Mouse (Mus musculus): ENCODE measurements around the gene Gm14597. TPM values are rescaled to one million over a fixed set of nuclear protein-coding genes. Genes with fewer than 3 reads are reported as not detected.
"Not testable (repeated sequence)": the region's sequence is repeated elsewhere in the genome, so short reads cannot be mapped to it uniquely, and the experiment has no call there.

The Gm14597 gene
- not detected for total RNA-seq (2021)

DNA sequence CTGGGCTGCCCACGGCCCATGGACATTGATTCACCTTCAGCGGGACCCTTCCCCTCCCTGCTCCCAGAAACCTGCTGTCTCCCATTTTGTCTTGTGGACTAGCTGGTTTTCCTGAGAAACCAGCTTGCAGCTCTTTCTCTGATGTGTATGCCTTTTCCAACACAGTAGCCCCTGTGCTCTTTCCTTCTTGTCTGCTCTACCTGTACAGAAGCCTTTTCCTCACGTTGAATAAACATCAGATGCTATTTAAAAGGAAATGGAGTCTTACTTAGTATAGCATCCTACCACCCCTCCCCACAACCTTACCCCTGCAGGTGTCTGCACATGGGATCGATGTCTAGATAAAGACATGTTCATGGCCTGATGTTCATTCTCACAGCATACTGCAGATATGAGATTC is at the start of gene Gm14597:
Gene Gm14597 (minus strand): TSS at position 101 of the 400 bp plus-strand sequence.
- intact Hi-C loops (cut with DNase I) = loop anchor here (5.0 kb wide), 1 partner anchor 63 kb away; the partner anchor contains the start of gene Rtl8b
- DNase-seq = not testable (repeated sequence)

DNA sequence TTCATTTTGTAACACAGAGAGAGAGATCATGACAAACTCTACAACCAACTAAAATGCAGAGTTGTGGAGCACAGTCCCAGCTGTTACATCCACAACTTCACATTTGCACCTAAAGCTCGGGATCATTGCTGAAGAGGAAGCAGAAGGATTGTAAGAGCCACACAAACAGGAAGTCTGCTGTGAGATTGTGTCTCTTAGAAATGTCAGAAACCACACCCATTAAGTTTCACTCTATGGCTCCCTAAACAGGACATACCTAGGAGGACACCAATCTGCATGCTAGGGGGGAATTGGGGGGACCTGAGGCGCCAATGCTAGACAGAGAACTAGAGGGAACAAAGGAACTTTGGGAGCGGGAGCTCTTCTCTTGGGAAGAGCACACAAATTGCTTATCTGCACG is 44.1 kb upstream of the Gm14597 start:
- DNase-seq; intact Hi-C loops (cut with DNase I): not testable (repeated sequence)

DNA sequence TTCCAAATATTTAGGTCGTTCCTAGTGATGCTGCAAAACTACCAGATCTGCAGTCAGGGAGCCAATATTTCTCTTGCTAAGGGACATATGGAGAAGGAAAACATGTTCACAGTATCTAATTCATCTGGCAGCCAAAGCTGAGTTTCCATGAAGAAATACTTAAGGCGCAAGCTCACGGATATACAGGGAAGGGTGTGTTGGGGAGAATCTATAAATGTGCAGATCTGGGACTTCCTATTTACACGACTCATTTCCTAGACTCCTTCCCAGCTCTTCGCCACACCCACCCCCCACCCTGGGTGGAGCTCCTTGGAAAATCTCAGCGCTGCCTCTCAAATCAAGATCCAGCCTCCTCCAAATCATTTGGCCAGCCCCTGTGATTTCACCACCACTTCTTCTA is 37.1 kb upstream of the Gm14597 start:
- intact Hi-C loops (cut with DNase I) = no loop called here
- DNase-seq = no peak

DNA sequence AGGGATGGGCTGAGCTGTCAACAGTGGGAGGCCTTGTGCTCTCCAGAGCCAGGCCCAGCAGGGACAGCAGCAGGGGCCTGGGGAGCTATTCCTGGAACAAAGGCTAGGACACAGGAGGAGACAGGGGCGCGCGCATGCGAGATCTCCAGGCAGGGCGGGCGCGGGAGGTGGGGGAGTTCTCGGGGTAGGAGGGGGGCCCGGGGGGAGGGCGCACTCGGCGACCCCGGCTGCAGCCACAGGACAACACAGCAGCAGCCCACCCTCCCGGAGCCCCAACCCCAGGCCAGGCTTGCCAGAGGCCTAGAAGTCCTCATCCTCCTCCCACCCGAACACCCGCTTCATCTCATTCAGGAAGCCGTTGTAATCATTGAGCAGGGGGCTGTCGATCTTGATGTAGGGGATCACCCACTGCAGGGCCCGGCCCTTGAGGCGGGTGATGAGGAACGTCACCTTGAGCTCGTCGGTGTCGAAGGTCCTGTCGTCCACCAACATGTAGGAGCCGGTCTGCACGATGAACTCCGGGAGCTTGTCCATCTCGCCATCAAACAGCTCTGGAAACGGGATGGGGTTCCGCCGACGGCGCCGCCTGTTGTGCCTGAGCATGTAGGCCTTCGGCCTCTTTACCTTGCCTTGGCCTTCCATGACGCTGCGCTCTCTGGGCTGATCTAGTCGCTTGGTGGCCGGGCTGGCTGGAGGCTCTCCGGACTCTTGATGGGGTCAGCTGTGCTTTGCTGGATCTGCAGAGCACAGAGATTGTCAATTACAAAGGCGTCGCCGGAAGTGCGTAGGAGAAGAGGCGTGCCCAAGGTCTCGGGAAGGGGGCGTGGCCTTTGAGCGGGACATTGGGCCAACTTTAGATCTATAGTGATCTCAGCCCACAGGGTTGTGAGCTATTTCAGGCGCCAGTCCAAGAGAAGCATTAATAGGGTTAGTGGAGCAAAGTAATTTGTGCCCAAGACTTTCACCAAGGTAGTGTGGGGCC is 34.5 kb upstream of the Gm14597 start, which contains the start of gene Rtl8a:
Gene Rtl8a (minus strand): TSS at position 703 of the 982 bp plus-strand sequence.
- intact Hi-C loops (cut with DNase I) = not testable (repeated sequence)
- peak; percentile 82 for DNase-seq

DNA sequence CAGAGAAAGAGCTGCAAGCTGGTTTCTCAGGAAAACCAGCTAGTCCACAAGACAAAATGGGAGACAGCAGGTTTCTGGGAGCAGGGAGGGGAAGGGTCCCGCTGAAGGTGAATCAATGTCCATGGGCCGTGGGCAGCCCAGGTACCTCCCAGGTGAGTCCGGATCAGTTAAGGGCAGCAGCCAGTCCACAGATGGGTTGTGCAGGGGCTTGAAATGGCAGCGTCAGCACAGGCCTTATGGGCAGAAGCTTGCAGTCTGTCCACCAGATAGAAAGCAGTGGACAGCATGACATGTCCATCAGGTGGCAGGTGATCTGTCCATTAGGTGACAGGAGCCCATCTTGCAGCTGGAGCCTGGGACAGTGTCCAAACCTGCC is 33.8 kb upstream of the Gm14597 start:
- intact Hi-C loops (cut with DNase I); DNase-seq: not testable (repeated sequence)

DNA sequence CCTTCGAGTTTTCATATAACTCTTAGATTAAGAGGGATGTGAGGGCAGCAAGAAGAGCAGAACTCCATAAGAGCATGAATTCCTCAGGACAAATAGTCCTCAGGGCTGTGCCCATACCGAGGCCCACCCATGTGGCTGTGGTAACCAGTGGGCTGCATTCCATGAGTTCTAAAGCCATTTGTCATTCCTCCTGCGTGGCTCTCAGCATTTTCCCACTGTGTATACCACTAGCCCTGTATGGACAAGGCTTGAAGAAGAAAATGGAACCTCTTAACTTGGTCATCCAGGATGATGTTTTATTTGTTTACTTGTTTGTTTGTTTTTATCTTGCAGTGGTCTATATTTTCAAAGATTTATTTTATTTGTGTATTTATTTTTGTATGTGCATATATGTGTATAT is 29.3 kb upstream of the Gm14597 start:
- intact Hi-C loops (cut with DNase I); DNase-seq: not testable (repeated sequence)

DNA sequence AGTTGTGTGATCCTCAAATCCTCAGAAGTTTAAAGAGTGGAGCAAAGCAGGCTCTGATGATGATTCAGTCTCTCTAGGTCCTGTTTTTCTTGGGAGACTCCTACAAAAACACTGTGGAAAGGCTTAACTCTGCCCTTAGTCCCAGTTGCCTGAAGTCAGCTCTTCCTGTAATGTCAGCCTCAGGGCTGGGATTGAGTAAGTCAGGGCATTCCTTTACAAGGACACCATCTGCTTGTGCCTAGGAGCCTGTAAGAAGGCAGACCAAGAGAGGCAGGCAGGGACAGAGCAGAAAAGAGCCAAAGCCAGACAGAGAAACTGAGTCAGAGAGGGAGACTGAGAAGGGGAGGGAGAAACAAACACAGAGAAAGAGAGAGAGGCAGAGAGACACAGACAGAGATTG is 2.6 kb upstream of the Gm14597 start:
- intact Hi-C loops (cut with DNase I); DNase-seq: not testable (repeated sequence)

DNA sequence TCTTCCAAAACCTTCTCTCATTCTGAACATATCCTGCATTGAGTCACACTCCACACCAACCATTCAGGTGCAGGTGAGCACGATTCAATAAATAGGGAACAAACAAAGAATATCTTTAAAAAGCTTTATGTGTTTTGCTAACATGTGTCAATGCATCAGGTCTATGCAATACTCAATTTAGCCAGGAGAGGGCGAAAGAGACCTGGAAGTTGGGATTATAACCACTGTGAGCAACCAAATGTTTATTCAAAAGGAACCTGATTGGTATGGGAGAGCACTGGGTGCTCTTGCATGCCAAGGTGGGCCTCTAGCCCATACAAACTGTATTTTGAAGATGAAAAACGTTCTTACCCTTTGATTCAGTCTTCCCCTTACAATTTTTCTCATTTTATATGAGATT is 1.8 kb upstream of the Gm14597 start:
- DNase-seq = peak; percentile 36
- intact Hi-C loops (cut with DNase I) = no loop called here

DNA sequence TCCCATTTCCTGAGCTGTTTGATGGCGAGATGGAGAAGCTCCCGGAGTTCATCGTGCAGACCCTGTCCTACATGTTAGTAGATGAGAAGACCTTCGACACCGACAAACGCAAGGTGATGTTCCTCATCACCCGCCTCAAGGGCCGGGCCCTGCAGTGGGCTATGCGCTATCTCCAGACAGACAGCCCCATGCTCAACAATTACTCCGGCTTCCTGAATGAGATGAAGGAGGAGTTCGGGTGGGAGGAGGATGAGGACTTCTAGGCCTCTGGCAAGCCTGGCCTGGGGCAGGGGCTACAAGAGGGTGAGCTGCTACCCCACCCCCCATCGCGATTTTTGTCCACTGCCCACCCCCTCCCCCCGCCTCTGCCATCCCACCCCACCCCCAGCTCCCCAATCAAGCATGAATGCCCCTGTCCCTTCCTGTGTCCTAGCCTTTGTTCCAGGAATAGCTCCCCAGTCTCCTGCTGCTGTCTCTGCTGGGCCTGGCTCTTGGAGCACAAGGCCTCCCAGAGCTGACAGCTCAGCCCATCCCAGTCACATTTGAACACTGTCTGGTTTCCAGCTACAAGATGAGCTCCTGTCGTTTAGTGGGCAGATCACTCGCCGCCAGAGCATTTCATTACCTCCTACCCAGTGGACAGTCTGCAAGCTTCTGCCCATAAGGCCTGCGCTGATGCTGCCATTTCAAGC is 511 bp downstream of the Gm14597 start:
- peak; percentile 19 for DNase-seq
- intact Hi-C loops (cut with DNase I) = loop anchor here (5.0 kb wide), 1 partner anchor 64 kb away; the partner anchor contains the start of gene Rtl8b

DNA sequence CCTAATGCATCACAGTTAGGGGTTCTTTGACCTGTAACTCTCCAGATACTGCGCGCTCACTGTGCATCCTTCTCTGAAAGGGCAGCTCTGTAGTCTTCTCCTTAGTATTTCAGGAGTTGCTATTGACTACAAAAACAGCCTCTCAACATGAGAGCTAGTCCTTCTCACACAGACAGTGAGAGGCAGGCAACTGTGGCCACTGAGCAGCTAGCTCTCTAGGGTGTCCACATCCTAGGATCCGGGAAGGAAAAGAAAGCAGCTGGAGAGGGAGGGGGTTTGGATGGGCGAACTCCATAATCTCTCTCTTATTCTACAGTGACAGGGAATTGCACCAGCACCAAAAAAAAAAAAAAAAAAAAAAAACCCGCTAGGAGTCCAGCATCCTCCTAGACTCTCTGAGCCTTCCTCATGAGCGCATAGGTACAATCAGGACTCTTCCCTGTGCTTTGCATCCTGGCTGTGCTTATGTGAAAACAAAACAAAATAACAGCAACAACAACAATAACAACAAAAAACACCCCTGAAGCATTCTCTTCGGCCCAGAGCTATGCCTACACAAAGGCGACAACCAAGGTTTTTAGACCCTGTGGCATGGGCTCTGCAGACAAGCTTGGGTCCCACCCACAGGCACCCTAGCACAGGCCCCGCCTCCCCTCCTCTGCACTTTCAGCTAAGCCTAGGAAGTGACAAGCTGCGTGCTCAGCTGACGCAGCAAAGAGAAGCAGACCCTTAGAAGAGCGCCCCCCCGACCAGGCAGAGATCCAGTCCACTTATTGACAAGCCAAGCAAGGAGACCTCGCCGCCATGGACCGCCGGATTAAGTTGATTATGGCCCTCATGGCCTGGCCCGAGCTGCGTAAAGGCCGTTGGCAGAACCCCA is 1.3 kb downstream of the Gm14597 start, which contains the start of gene Rtl8c:
Gene Rtl8c (plus strand): TSS at position 791 of the 880 bp plus-strand sequence.
- intact Hi-C loops (cut with DNase I) = loop anchor here (5.0 kb wide), 1 partner anchor 65 kb away; the partner anchor contains the start of gene Rtl8b
- DNase-seq = peak; percentile 82

DNA sequence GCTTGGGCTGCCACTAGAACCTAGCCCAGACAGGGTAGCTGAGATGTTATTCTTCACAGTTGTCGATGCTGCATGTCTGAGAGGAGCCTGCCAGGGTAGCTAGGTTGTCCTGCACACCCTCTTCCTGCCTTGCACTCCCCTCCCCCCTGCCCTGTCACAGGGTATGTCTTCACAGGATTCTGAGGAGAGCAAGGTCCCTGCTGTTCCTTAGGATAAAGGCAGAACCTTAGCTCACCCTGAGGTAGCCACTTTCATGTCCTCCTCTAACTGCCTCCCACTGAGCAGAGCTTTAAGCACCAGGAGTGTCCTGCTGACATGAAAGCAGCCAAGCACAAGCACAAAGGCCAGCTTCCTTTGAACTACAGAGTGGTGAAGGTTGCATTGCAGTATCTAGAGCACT is 2.6 kb downstream of the Gm14597 start:
- not testable (repeated sequence) for DNase-seq
- intact Hi-C loops (cut with DNase I) = loop anchor here (5.0 kb wide), 1 partner anchor 66 kb away; the partner anchor contains the start of gene Rtl8b

DNA sequence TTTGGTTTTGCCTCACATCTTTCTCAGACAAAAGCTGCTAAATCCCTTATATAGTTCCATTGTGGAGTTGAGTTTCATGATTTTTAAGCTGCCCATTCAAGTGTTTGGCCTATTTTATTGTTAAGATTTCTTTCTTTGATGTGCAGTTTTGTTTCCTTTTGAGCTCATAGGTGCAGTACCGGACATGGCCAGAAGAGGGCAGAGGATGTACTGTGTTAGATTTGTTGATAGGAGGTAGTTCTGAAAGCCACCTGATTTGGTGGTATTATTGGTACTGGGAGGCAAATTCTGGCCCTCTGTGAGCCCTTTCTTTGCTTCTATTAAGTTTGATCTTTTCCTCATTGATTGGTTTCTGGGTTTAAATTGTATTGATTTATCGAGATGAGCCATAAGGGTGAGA is 8.8 kb downstream of the Gm14597 start:
- peak; percentile 50 for DNase-seq
- intact Hi-C loops (cut with DNase I) = not testable (repeated sequence)

DNA sequence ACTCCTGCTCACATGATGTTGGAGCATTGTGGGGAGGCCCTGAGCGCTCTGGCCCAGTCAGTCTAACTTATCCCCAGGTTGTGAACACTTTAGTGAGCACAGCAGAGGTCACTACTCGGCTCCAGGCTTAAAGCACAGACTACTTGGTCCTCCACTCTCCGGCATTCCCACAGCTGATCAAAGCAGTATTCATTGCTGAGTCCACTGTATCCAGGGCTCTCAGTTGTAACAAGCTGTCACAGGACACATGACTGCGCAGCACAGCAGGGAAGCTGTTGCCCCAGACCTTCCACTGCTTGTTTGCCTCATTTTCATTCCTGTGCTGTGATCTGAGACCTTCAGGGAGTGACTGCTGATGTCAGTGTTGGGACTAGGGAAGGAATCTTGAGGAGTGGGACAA is 25.4 kb downstream of the Gm14597 start:
- DNase-seq; intact Hi-C loops (cut with DNase I): not testable (repeated sequence)

DNA sequence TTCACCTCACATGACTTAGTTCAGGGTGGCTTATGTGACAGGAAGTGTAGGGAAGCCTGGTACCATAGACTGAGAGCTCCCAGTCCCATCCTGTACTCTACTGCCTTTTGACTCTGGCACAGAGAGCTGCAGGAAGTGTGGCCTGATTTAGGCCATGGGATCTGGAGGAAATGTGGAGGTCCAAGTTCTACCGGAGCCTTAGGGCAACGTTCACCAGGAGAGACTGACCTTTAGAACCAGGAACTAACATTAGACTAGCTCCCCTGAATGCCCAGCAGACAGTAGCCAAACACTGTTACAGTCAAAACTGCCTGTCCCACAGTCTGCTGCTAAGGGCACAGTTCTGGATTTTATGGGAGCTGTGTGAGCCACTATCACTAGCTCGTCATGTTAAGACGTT is 27.4 kb downstream of the Gm14597 start:
- DNase-seq; intact Hi-C loops (cut with DNase I): not testable (repeated sequence)

DNA sequence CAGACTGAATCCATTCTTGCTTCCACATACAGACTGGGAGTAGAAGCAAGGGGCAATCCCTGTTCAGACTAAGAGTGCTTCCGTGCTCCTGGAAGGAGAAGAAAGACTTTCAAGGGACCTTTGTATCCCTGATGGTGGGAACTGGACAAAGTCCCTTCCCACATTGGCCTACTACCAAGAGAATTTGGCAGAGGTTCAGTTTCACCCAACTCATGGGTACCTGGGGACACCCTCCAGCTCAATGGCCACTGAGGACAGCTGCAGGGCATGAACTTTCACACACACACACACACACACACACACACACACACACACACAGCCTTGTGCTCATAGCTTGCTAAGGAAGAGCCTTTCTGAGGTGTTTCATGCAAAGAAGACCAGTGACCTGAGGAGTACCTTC is 29.5 kb downstream of the Gm14597 start:
- intact Hi-C loops (cut with DNase I) = no loop called here
- no peak for DNase-seq

Other genes with a start within 250 kb of the Gm14597 start
- gene Mospd1, start 238.5 kb downstream of the Gm14597 start, total RNA-seq (2021) = 10 to 100 TPM; 17.6 to 20.9 TPM
- not detected for gene Etd, start 174.1 kb downstream of the Gm14597 start, total RNA-seq (2021)
- gene Rtl8c, start 947 bp downstream of the Gm14597 start, total RNA-seq (2021) = 100 to 1,000 TPM; 154 to 169 TPM
- 100 to 1,000 TPM; 238 to 300 TPM for gene Rtl8a, start 34.7 kb upstream of the Gm14597 start, total RNA-seq (2021)
- 100 to 1,000 TPM; 172 to 200 TPM for gene Rtl8b, start 61.4 kb upstream of the Gm14597 start, total RNA-seq (2021)
- gene 4930502E18Rik, start 115.8 kb upstream of the Gm14597 start, total RNA-seq (2021) = under 1 TPM in 1 of 2 experiments, not detected in 1; 0.24 TPM
- gene 1700013H16Rik, start 148.9 kb upstream of the Gm14597 start, total RNA-seq (2021) = not detected
- not detected for gene Zfp36l3, start 167.4 kb upstream of the Gm14597 start, total RNA-seq (2021)
- under 1 TPM; 0.54 to 0.74 TPM for gene Xlr, start 188.7 kb upstream of the Gm14597 start, total RNA-seq (2021)